Mouse (Mus musculus) thymus, adult 2 months (tissue): ENCODE measurements around the gene Gm37240.

ENCODE experiments used
- CTCF ChIP-seq: fragments of 200-500 bp; IDR thresholded peaks from 2 replicates; pipeline ENCODE4 v1.5.1; 2012; ENCODE audit warnings: mild to moderate bottlenecking, control low read depth, low read length, moderate library complexity, borderline replicate concordance; ENCODE audit not compliant: control insufficient read depth, poor library complexity, insufficient read depth; ENCODE audit errors: extremely low read depth
- POLR2A ChIP-seq: fragments of 200-500 bp; IDR thresholded peaks from 2 replicates; pipeline ENCODE4 v1.6.1; 2012; ENCODE audit warnings: mild to moderate bottlenecking, low read length, control low read depth, moderate library complexity; ENCODE audit not compliant: control insufficient read depth, poor library complexity, insufficient read depth; ENCODE audit errors: extremely low read depth

DNA sequence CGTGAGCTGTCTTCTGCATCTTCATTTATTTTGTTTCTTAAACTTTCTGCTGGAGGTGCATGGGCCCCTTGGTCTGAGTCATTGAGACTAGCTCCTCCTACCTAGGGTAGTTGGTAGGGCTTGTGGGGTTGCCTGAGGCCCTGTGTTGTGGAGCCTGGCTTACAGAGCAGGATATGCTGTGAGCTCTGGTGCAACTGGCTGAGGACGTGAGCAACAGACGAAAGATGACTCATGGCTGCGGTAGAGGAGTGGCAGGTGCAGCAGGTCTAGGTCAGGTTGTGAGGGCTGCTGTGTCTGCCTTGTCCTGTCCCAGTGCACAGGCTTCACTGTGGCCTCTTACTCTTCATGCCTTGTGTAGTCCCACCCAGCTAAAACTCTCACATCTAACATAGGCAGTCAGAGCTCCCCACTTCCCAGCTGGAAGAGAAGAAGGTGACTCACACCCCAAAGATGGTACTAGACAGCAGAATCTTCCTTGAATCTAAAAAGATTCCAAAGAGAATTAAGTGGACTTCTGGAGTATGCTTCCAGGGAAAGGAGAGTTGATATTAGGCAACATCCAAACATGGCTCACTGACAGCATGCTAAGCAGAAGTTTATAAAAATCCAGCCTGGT lies 257.3 kb downstream of the Gm37240 start:
- TF ChIP-seq CTCF (no peak), POLR2A (no peak)
